Mouse (Mus musculus) stomach, embryonic 15.5 days (tissue): Measurements from ENCODE around the gene Pdss2. TPM values are rescaled to one million over a fixed set of nuclear protein-coding genes. Genes with fewer than 3 reads are reported as not detected.

ENCODE experiments used
- ATAC-seq: fragments of 200-750 bp; cut with Nextera tagmentation; 2 replicates; pipeline ENCODE4 v1.8.0; 2017; ENCODE audit warnings: low read depth, moderate number of reproducible peaks, moderate TSS enrichment; ENCODE audit not compliant: insufficient read depth, low FRiP score
- H3K27ac ChIP-seq: fragments of 300-500 bp; sonication (generic); 2 replicates; pipeline ENCODE4 v1.5.1; 2015; ENCODE audit warnings: mild to moderate bottlenecking, inconsistent platforms
- H3K27me3 ChIP-seq: fragments of 300-500 bp; sonication (generic); replicated peaks from 2 replicates; pipeline ENCODE4 v1.6.1; 2015; ENCODE audit warnings: inconsistent platforms
- H3K36me3 ChIP-seq: fragments of 300-500 bp; sonication (generic); 2 replicates; pipeline ENCODE4 v1.6.1; 2015; ENCODE audit warnings: inconsistent platforms
- H3K4me1 ChIP-seq: fragments of 300-500 bp; sonication (generic); 2 replicates; pipeline ENCODE4 v1.6.1; 2015; ENCODE audit warnings: inconsistent platforms
- H3K4me2 ChIP-seq: fragments of 300-500 bp; sonication (generic); 2 replicates; pipeline ENCODE4 v1.6.1; 2015; ENCODE audit warnings: mild to moderate bottlenecking, inconsistent platforms
- H3K4me3 ChIP-seq: fragments of 300-500 bp; sonication (generic); replicated peaks from 2 replicates; pipeline ENCODE4 v1.5.1; 2015; ENCODE audit warnings: inconsistent platforms
- H3K9ac ChIP-seq: fragments of 300-500 bp; sonication (generic); 2 replicates; pipeline ENCODE4 v1.6.1; 2015; ENCODE audit warnings: inconsistent platforms
- H3K9me3 ChIP-seq: fragments of 300-500 bp; sonication (generic); 2 replicates; pipeline ENCODE4 v1.6.1; 2016; ENCODE audit warnings: inconsistent platforms
- WGBS: fragments of 180-500 bp; shearing (Covaris S2); methylation state at CpG from one replicate; pipeline ENCODE4 v1.1.7; 2015; 5-methylcytosine and 5-hydroxymethylcytosine counted together
- polyA plus RNA-seq: library from polyadenylated mRNA; unstranded; fragments of >200 nt; fragmentation: Nextera tagmentation; extraction: Ambion mirVana; gene quantifications from 2 replicates; pipeline ENCODE4 v1.2.1, GENCODE M21; 2015

Pdss2 gene
- polyA plus RNA-seq, 1 experiment from 2014 or later: 12.7 TPM

GRCm38 (mm10) chr10:43317327-43317951 is 96.2 kb downstream of the Pdss2 start:
- H3K36me3 ChIP-seq: no peaks in the 10 kb centered on the region
- no peak overlapping the region for H3K4me3 ChIP-seq
- no peaks in the 10 kb centered on the region for H3K27me3 ChIP-seq
- H3K4me2 ChIP-seq: no peak overlapping the region
- 86% methylated on average over 9 of the region's 9 CpGs for WGBS
- no peak overlapping the region for H3K9ac ChIP-seq
- H3K4me1 ChIP-seq: no peaks in the 10 kb centered on the region
- ATAC-seq: no peak
- no peak overlapping the region for H3K27ac ChIP-seq
- H3K9me3 ChIP-seq: no peaks in the 10 kb centered on the region

GRCm38 (mm10) chr10:43321019-43321418 is 99.7 kb downstream of the Pdss2 start:
- Histone ChIP-seq H3K36me3 (no peaks in the 10 kb centered on the region), H3K9ac (no peak overlapping the region), H3K9me3 (no peaks in the 10 kb centered on the region), H3K4me1 (0 out of 2 replicates have a peak, but pooled peaks cover 4% of the 10 kb centered on the region), H3K4me2 (no peak overlapping the region), H3K4me3 (no peak overlapping the region), H3K27me3 (no peaks in the 10 kb centered on the region), H3K27ac (no peak overlapping the region)
- ATAC-seq: no peak
- WGBS: 84% methylated on average over 5 of the region's 5 CpGs

- Histone ChIP-seq H3K4me2 (no peak overlapping the region), H3K27ac (no peak overlapping the region), H3K27me3 (no peaks in the 10 kb centered on the region), H3K9me3 (no peaks in the 10 kb centered on the region), H3K4me1 (0 out of 2 replicates have a peak, but pooled peaks cover 4% of the 10 kb centered on the region), H3K36me3 (no peaks in the 10 kb centered on the region), H3K9ac (no peak overlapping the region), H3K4me3 (no peak overlapping the region)
- ATAC-seq: no peak
- 70% methylated on average over 9 of the region's 9 CpGs for WGBS
Observed at GRCm38 (mm10) chr10:43322446-43323178, 101.3 kb downstream of the Pdss2 start.

- 0 out of 2 replicates have a peak, but pooled peaks cover 4% of the 10 kb centered on the region for H3K4me1 ChIP-seq
- WGBS: 66% methylated on average over 8 of the region's 8 CpGs
Observed at GRCm38 (mm10) chr10:43323386-43323785, 102.1 kb downstream of the Pdss2 start.

GRCm38 (mm10) chr10:43329813-43330212 is 108.5 kb downstream of the Pdss2 start:
- WGBS: 92% methylated on average over 5 of the region's 5 CpGs
- Histone ChIP-seq H3K9me3 (no peaks in the 10 kb centered on the region), H3K27ac (no peak overlapping the region), H3K4me2 (no peak overlapping the region), H3K4me3 (no peak overlapping the region), H3K9ac (no peak overlapping the region), H3K27me3 (no peaks in the 10 kb centered on the region), H3K36me3 (no peaks in the 10 kb centered on the region), H3K4me1 (no peaks in the 10 kb centered on the region)
- no peak for ATAC-seq

More at GRCm38 (mm10) chr10:43323386-43323785, 102.1 kb downstream of the Pdss2 start:
- Histone ChIP-seq H3K27me3 (no peaks in the 10 kb centered on the region), H3K27ac (no peak overlapping the region), H3K4me3 (no peak overlapping the region), H3K36me3 (no peaks in the 10 kb centered on the region), H3K9ac (no peak overlapping the region), H3K4me2 (no peak overlapping the region), H3K9me3 (no peaks in the 10 kb centered on the region)
- ATAC-seq: no peak

- H3K4me3 ChIP-seq: no peak overlapping the region
- H3K9me3 ChIP-seq: no peaks in the 10 kb centered on the region
- no peak overlapping the region for H3K9ac ChIP-seq
- H3K36me3 ChIP-seq: no peaks in the 10 kb centered on the region
- H3K4me2 ChIP-seq: no peak overlapping the region
- H3K27me3 ChIP-seq: no peaks in the 10 kb centered on the region
- H3K4me1 ChIP-seq: no peaks in the 10 kb centered on the region
- ATAC-seq: no peak
- H3K27ac ChIP-seq: no peak overlapping the region
- WGBS: 37% methylated on average over 4 of the region's 4 CpGs
Observed at GRCm38 (mm10) chr10:43330691-43331090, 109.4 kb downstream of the Pdss2 start.

- 28% methylated on average over 15 of the region's 15 CpGs for WGBS
- H3K9me3 ChIP-seq: no peaks in the 10 kb centered on the region
- H3K27me3 ChIP-seq: no peaks in the 10 kb centered on the region
- no peaks in the 10 kb centered on the region for H3K36me3 ChIP-seq
- H3K4me1 ChIP-seq: no peaks in the 10 kb centered on the region
- no peak overlapping the region for H3K27ac ChIP-seq
- H3K9ac ChIP-seq: no peak overlapping the region
- no peak overlapping the region for H3K4me3 ChIP-seq
- ATAC-seq: 0 out of 2 replicates have a peak, but pooled peaks have one; percentile 43
- H3K4me2 ChIP-seq: no peak overlapping the region
Observed at GRCm38 (mm10) chr10:43331931-43332701, 110.8 kb downstream of the Pdss2 start.

GRCm38 (mm10) chr10:43335874-43336273 is 114.6 kb downstream of the Pdss2 start:
- H3K4me3 ChIP-seq: no peak overlapping the region
- no peaks in the 10 kb centered on the region for H3K36me3 ChIP-seq
- no peak for ATAC-seq
- no peak overlapping the region for H3K27ac ChIP-seq
- WGBS: 55% methylated on average over 4 of the region's 4 CpGs
- no peaks in the 10 kb centered on the region for H3K4me1 ChIP-seq
- no peaks in the 10 kb centered on the region for H3K9me3 ChIP-seq
- H3K9ac ChIP-seq: no peak overlapping the region
- no peaks in the 10 kb centered on the region for H3K27me3 ChIP-seq
- no peak overlapping the region for H3K4me2 ChIP-seq

GRCm38 (mm10) chr10:43337110-43337509 is 115.8 kb downstream of the Pdss2 start:
- no peak overlapping the region for H3K9ac ChIP-seq
- WGBS: 95% methylated on average over 2 of the region's 2 CpGs
- no peaks in the 10 kb centered on the region for H3K9me3 ChIP-seq
- no peaks in the 10 kb centered on the region for H3K36me3 ChIP-seq
- H3K4me2 ChIP-seq: no peak overlapping the region
- no peak overlapping the region for H3K4me3 ChIP-seq
- H3K27ac ChIP-seq: no peak overlapping the region
- ATAC-seq: no peak
- H3K27me3 ChIP-seq: no peaks in the 10 kb centered on the region
- H3K4me1 ChIP-seq: no peaks in the 10 kb centered on the region

- no peak overlapping the region for H3K9ac ChIP-seq
- no peaks in the 10 kb centered on the region for H3K36me3 ChIP-seq
- no peak overlapping the region for H3K27ac ChIP-seq
- H3K27me3 ChIP-seq: no peaks in the 10 kb centered on the region
- 65% methylated on average over 10 of the region's 10 CpGs for WGBS
- no peak for ATAC-seq
- no peaks in the 10 kb centered on the region for H3K9me3 ChIP-seq
- no peak overlapping the region for H3K4me3 ChIP-seq
- H3K4me2 ChIP-seq: no peak overlapping the region
- no peaks in the 10 kb centered on the region for H3K4me1 ChIP-seq
Observed at GRCm38 (mm10) chr10:43339811-43340210, 118.5 kb downstream of the Pdss2 start.

GRCm38 (mm10) chr10:43349718-43350117 is 128.4 kb downstream of the Pdss2 start:
- no peak overlapping the region for H3K27ac ChIP-seq
- no peaks in the 10 kb centered on the region for H3K4me1 ChIP-seq
- 68% methylated on average over 2 of the region's 2 CpGs for WGBS
- H3K4me3 ChIP-seq: no peak overlapping the region
- H3K27me3 ChIP-seq: no peaks in the 10 kb centered on the region
- no peaks in the 10 kb centered on the region for H3K36me3 ChIP-seq
- H3K4me2 ChIP-seq: no peak overlapping the region
- H3K9ac ChIP-seq: no peak overlapping the region
- ATAC-seq: no peak
- H3K9me3 ChIP-seq: no peaks in the 10 kb centered on the region

GRCm38 (mm10) chr10:43357884-43358283 is 136.6 kb downstream of the Pdss2 start:
- Histone ChIP-seq H3K9ac (no peak overlapping the region), H3K36me3 (no peaks in the 10 kb centered on the region), H3K4me1 (no peaks in the 10 kb centered on the region), H3K4me3 (no peak overlapping the region), H3K27ac (no peak overlapping the region), H3K4me2 (no peak overlapping the region), H3K9me3 (no peaks in the 10 kb centered on the region), H3K27me3 (no peaks in the 10 kb centered on the region)
- WGBS: 43% methylated on average over 4 of the region's 4 CpGs
- no peak for ATAC-seq
